Mouse (Mus musculus) bone marrow, adult 2 months (tissue): ENCODE measurements around the gene Slc15a3.
A peak's percentile ranks its signal among the peaks of the same experiment; 100 is the strongest.

Experiments
- CTCF ChIP-seq: fragments of 200-500 bp; IDR thresholded peaks from 2 replicates; pipeline ENCODE4 v1.5.1; 2011; ENCODE audit warnings: low read length, control low read depth; ENCODE audit not compliant: control insufficient read depth, insufficient read depth
- POLR2A ChIP-seq: fragments of 200-500 bp; IDR thresholded peaks from 2 replicates; pipeline ENCODE4 v1.6.1; 2011; ENCODE audit warnings: low read depth, mild to moderate bottlenecking, control low read depth, low read length, borderline replicate concordance; ENCODE audit not compliant: control insufficient read depth

GRCm38 (mm10) chr19:10895016-10895528, 55.5 kb downstream of the Slc15a3 start, which contains the start of gene Prpf19:
- TF ChIP-seq POLR2A: peak; percentile 77; the same call in 1 of the 2 replicates
- TF ChIP-seq CTCF: no peak
